Mouse (Mus musculus): ENCODE measurements around the gene Plxnb2. TPM values are rescaled to one million over a fixed set of nuclear protein-coding genes. Genes with fewer than 3 reads are reported as not detected.

Gene Plxnb2
- polyA plus RNA-seq, 1 experiment from 2014 or later, result 101 TPM

DNA sequence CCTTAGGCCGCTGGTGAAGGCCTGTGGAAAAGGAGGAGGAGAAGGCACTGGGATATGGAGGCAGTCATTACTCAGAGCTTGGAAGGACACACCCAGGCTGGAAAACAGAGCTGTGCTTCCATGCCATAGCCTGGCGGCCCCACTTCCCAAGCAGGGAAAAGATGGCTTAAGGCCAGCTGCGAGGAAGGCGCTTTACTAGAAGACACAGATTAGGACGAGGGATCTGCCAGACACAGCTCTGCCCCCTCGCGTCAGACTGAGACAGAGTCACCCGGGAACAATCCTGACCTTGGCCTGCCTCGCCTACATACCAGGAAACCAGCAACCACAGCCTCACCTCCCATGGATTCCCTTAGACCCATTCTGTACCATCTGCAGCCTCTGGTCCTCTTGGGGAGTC is 70.4 kb downstream of the Plxnb2 start:
- Histone ChIP-seq H3K27ac (no peak overlapping the region), H3K4me1 (no peaks in the 10 kb centered on the region), H3K9ac (no peak overlapping the region), H3K27me3 (no peaks in the 10 kb centered on the region), H3K4me2 (no peak overlapping the region), H3K36me3 (ENCODE audit: poor library complexity, severe bottlenecking) (peaks cover 93% of the 10 kb centered on the region), H3K4me3 (no peak overlapping the region), H3K9me3 (replicated peaks) (no peaks in the 10 kb centered on the region)
- no peak for ATAC-seq
- 85% methylated on average over 9 of the region's 9 CpGs for WGBS

DNA sequence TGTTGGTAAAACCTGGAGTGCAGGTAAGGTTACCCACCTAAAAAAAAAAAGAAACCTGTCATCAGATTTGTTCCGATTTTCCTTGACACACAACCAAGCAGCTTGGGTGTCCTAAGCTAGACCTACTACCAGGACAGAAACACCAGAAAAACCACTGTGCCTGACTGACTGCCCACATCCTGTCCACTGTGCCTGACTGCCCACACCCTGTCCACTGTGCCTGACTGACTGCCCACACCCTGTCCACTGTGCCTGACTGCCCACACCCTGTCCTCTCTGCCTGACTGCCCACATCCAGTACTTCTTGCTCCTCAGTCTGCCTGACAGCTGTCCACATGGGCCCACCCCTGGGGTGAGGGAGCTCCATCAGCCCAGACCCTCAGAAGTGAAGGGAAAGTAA is 73.6 kb downstream of the Plxnb2 start:
- no peaks in the 10 kb centered on the region for H3K9me3 ChIP-seq (replicated peaks)
- H3K4me2 ChIP-seq, result no peak overlapping the region
- no peak for ATAC-seq
- no peak overlapping the region for H3K4me3 ChIP-seq
- no peak overlapping the region for H3K27ac ChIP-seq
- H3K27me3 ChIP-seq, result no peaks in the 10 kb centered on the region
- no peaks in the 10 kb centered on the region for H3K4me1 ChIP-seq
- no peak overlapping the region for H3K9ac ChIP-seq
- H3K36me3 ChIP-seq (ENCODE audit: poor library complexity, severe bottlenecking), result peaks cover 100% of the 10 kb centered on the region
- 94% methylated on average over 1 of the region's 1 CpGs for WGBS

DNA sequence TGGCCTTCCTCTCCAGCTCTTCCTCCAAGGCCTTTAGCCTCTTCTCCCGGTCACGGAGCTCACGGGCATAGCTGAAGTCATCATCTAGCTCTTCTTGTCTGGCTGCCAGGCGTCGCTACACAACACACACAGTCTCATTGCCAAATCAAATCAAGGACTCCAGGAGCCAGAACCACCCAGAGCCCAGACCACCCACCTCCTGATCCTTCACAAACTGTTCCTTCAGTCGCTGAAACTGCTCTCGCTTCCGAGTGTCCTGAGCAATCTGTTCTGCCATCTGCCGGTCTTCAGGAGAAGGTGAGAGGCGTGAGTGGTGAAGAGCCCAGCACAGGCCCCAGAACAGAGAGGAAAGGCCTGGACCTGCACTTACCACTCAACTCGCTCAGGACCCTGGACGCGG is 74.5 kb downstream of the Plxnb2 start:
- Histone ChIP-seq H3K4me1 (no peaks in the 10 kb centered on the region), H3K4me2 (no peak overlapping the region), H3K27ac (no peak overlapping the region), H3K4me3 (no peak overlapping the region), H3K9me3 (replicated peaks) (no peaks in the 10 kb centered on the region), H3K27me3 (no peaks in the 10 kb centered on the region), H3K36me3 (ENCODE audit: poor library complexity, severe bottlenecking) (peaks cover 100% of the 10 kb centered on the region), H3K9ac (no peak overlapping the region)
- no peak for ATAC-seq
- WGBS, result 85% methylated on average over 13 of the region's 13 CpGs

Small RNA genes within 50 kb of the gene (microRNA-seq; reads per million reads assigned to microRNA genes)
- 4.6 reads per million, percentile 13 among the genes with 10 or more reads in this experiment for gene Mir6958
- not detected for gene Mir7118

Other genes starting within 250 kb of the Plxnb2 start
- 0.13 TPM in 1 of 2 replicates, not detected in the other for gene Ttll8, start 226.4 kb downstream of the Plxnb2 start, polyA plus RNA-seq (2015; fragmentation: Nextera tagmentation; extraction: Ambion mirVana)
- 20.9 and 23.8 TPM in 2 replicates for gene Mlc1, start 201.8 kb downstream of the Plxnb2 start, polyA plus RNA-seq (2015; fragmentation: Nextera tagmentation; extraction: Ambion mirVana)
- not detected in 2 replicates for gene Mov10l1, start 197.9 kb downstream of the Plxnb2 start, polyA plus RNA-seq (2015; fragmentation: Nextera tagmentation; extraction: Ambion mirVana)
- gene Panx2, start 121.1 kb downstream of the Plxnb2 start, polyA plus RNA-seq (2015; fragmentation: Nextera tagmentation; extraction: Ambion mirVana), result 2.3 and 2.4 TPM in 2 replicates
- gene Trabd, start 105.7 kb downstream of the Plxnb2 start, polyA plus RNA-seq (2015; fragmentation: Nextera tagmentation; extraction: Ambion mirVana), result 40.4 and 45.1 TPM in 2 replicates
- 20.9 and 22.5 TPM in 2 replicates for gene Selenoo, start 91.7 kb downstream of the Plxnb2 start, polyA plus RNA-seq (2015; fragmentation: Nextera tagmentation; extraction: Ambion mirVana)
- gene Tubgcp6, start 57.7 kb downstream of the Plxnb2 start, polyA plus RNA-seq (2015; fragmentation: Nextera tagmentation; extraction: Ambion mirVana), result 16.8 and 19.8 TPM in 2 replicates
- gene Hdac10, start 52.1 kb downstream of the Plxnb2 start, polyA plus RNA-seq (2015; fragmentation: Nextera tagmentation; extraction: Ambion mirVana), result 22.3 and 25.4 TPM in 2 replicates
- gene Mapk12, start 40.1 kb downstream of the Plxnb2 start, polyA plus RNA-seq (2015; fragmentation: Nextera tagmentation; extraction: Ambion mirVana), result 9.1 and 11.7 TPM in 2 replicates
- 43.0 and 45.5 TPM in 2 replicates for gene Mapk11, start 31.2 kb downstream of the Plxnb2 start, polyA plus RNA-seq (2015; fragmentation: Nextera tagmentation; extraction: Ambion mirVana)
- 40.7 and 47.7 TPM in 2 replicates for gene Dennd6b, start 15.7 kb upstream of the Plxnb2 start, polyA plus RNA-seq (2015; fragmentation: Nextera tagmentation; extraction: Ambion mirVana)
- 68.5 and 71.7 TPM in 2 replicates for gene Ppp6r2, start 30.8 kb upstream of the Plxnb2 start, polyA plus RNA-seq (2015; fragmentation: Nextera tagmentation; extraction: Ambion mirVana)
- 66.0 and 76.1 TPM in 2 replicates for gene Sbf1, start 134.5 kb upstream of the Plxnb2 start, polyA plus RNA-seq (2015; fragmentation: Nextera tagmentation; extraction: Ambion mirVana)
- not detected in 2 replicates for gene Adm2, start 141.9 kb upstream of the Plxnb2 start, polyA plus RNA-seq (2015; fragmentation: Nextera tagmentation; extraction: Ambion mirVana)
- gene Miox, start 153.6 kb upstream of the Plxnb2 start, polyA plus RNA-seq (2015; fragmentation: Nextera tagmentation; extraction: Ambion mirVana), result not detected in 2 replicates
- 34.4 and 38.6 TPM in 2 replicates for gene Lmf2, start 174.9 kb upstream of the Plxnb2 start, polyA plus RNA-seq (2015; fragmentation: Nextera tagmentation; extraction: Ambion mirVana)
- 156 and 170 TPM in 2 replicates for gene Ncaph2, start 174.9 kb upstream of the Plxnb2 start, polyA plus RNA-seq (2015; fragmentation: Nextera tagmentation; extraction: Ambion mirVana)
- 4.0 and 7.4 TPM in 2 replicates for gene Sco2, start 193.1 kb upstream of the Plxnb2 start, polyA plus RNA-seq (2015; fragmentation: Nextera tagmentation; extraction: Ambion mirVana)
- 1.8 and 1.9 TPM in 2 replicates for gene Tymp, start 196.3 kb upstream of the Plxnb2 start, polyA plus RNA-seq (2015; fragmentation: Nextera tagmentation; extraction: Ambion mirVana)
- gene Odf3b, start 198.5 kb upstream of the Plxnb2 start, polyA plus RNA-seq (2015; fragmentation: Nextera tagmentation; extraction: Ambion mirVana), result 0.98 and 3.4 TPM in 2 replicates
- not detected in 2 replicates for gene Klhdc7b, start 204.1 kb upstream of the Plxnb2 start, polyA plus RNA-seq (2015; fragmentation: Nextera tagmentation; extraction: Ambion mirVana)
- gene Syce3, start 229.7 kb upstream of the Plxnb2 start, polyA plus RNA-seq (2015; fragmentation: Nextera tagmentation; extraction: Ambion mirVana), result not detected in 2 replicates
- 0.94 and 0.97 TPM in 2 replicates for gene Cpt1b, start 245.1 kb upstream of the Plxnb2 start, polyA plus RNA-seq (2015; fragmentation: Nextera tagmentation; extraction: Ambion mirVana)
- 5.3 and 6.7 TPM in 2 replicates for gene C730034F03Rik, start 248.8 kb upstream of the Plxnb2 start, polyA plus RNA-seq (2015; fragmentation: Nextera tagmentation; extraction: Ambion mirVana)
- gene Gm44502, start 248.9 kb upstream of the Plxnb2 start, polyA plus RNA-seq (2015; fragmentation: Nextera tagmentation; extraction: Ambion mirVana), result 0.16 TPM in 1 of 2 replicates, not detected in the other
- 67.3 and 70.9 TPM in 2 replicates for gene Chkb, start 249.1 kb upstream of the Plxnb2 start, polyA plus RNA-seq (2015; fragmentation: Nextera tagmentation; extraction: Ambion mirVana)